8 mouse cellular contexts compared by ENCODE assay signal in genomic region chr4:149876761-149877160, GRCm38 (mm10).
DNase-seq lines count a peak whose midpoint lies in the region; ATAC-seq lines count a peak whose summit lies in the region.

No protein-coding gene starts in this region.

- no peaks in the 10 kb centered on the region for H3K9me3 ChIP-seq in forebrain, embryonic 15.5 days
- H3K9me3 ChIP-seq in forebrain, embryonic 11.5 days (ENCODE audit: control insufficient read depth, low read length): no peaks in the 10 kb centered on the region
- H3K9me3 ChIP-seq in embryonic facial prominence, embryonic 10.5 days: no peaks in the 10 kb centered on the region
- no peaks in the 10 kb centered on the region for H3K9me3 ChIP-seq in lung, embryonic 16.5 days (ENCODE audit: control insufficient read depth, low read length)

- DNase-seq in forebrain, embryonic 11.5 days (ENCODE audit: low spot score): no peak
- no peak for DNase-seq in embryonic facial prominence, embryonic 10.5 days (ENCODE audit: low spot score)
- peak; percentile 66 for DNase-seq in heart, postnatal 4 days
- no peak for DNase-seq in right cerebral cortex, postnatal 4 days
- DNase-seq in adrenal gland, adult 8-10 months: no peak
- no peak for DNase-seq in urinary bladder, adult 2 months (ENCODE audit: low spot score)

- no peaks in the 10 kb centered on the region for H3K27me3 ChIP-seq in forebrain, embryonic 15.5 days
- H3K27me3 ChIP-seq in forebrain, embryonic 11.5 days (ENCODE audit: control insufficient read depth, insufficient read depth, low read length): no peaks in the 10 kb centered on the region
- H3K27me3 ChIP-seq in embryonic facial prominence, embryonic 10.5 days (replicated peaks; ENCODE audit: low read depth, poor library complexity, severe bottlenecking): peaks cover 10% of the 10 kb centered on the region; the same call in 1 of the 2 replicates
- no peaks in the 10 kb centered on the region for H3K27me3 ChIP-seq in lung, embryonic 16.5 days (ENCODE audit: control insufficient read depth, insufficient read depth, low read depth, low read length)

- H3K4me2 ChIP-seq in forebrain, embryonic 15.5 days (replicated peaks): no peak overlapping the region
- no peak overlapping the region for H3K4me2 ChIP-seq in forebrain, embryonic 11.5 days (ENCODE audit: low read depth, low read length, severe bottlenecking)
- no peak overlapping the region for H3K4me2 ChIP-seq in lung, embryonic 16.5 days (ENCODE audit: low read depth, low read length)

- WGBS in forebrain, embryonic 15.5 days: 72% methylated on average over 6 of the region's 6 CpGs
- 79% methylated on average over 6 of the region's 6 CpGs for WGBS in forebrain, embryonic 11.5 days
- 74% methylated on average over 6 of the region's 6 CpGs for WGBS in embryonic facial prominence, embryonic 10.5 days
- 51% methylated on average over 6 of the region's 6 CpGs for WGBS in lung, embryonic 16.5 days

- ATAC-seq in forebrain, embryonic 15.5 days (replicated peaks): no peak
- no peak for ATAC-seq in forebrain, embryonic 11.5 days (replicated peaks; ENCODE audit: low FRiP score)
- peak; percentile 69 for ATAC-seq in lung, embryonic 16.5 days (ENCODE audit: low read depth)

- H3K9ac ChIP-seq in forebrain, embryonic 15.5 days (replicated peaks): no peak overlapping the region
- H3K9ac ChIP-seq in forebrain, embryonic 11.5 days (ENCODE audit: low read length): no peak overlapping the region
- H3K9ac ChIP-seq in lung, embryonic 16.5 days (ENCODE audit: low read length): no peak overlapping the region

- no peak overlapping the region for H3K4me3 ChIP-seq in forebrain, embryonic 15.5 days
- H3K4me3 ChIP-seq in forebrain, embryonic 11.5 days (ENCODE audit: low read depth, low read length): no peak overlapping the region
- H3K4me3 ChIP-seq in embryonic facial prominence, embryonic 10.5 days: no peak overlapping the region
- no peak overlapping the region for H3K4me3 ChIP-seq in lung, embryonic 16.5 days (ENCODE audit: low read length)

- no peaks in the 10 kb centered on the region for H3K36me3 ChIP-seq in forebrain, embryonic 15.5 days
- no peaks in the 10 kb centered on the region for H3K36me3 ChIP-seq in forebrain, embryonic 11.5 days (ENCODE audit: control insufficient read depth, insufficient read depth, low read length)
- no peaks in the 10 kb centered on the region for H3K36me3 ChIP-seq in embryonic facial prominence, embryonic 10.5 days (replicated peaks)
- no peaks in the 10 kb centered on the region for H3K36me3 ChIP-seq in lung, embryonic 16.5 days (ENCODE audit: control insufficient read depth, insufficient read depth, low read length)

- peaks cover 35% of the 10 kb centered on the region for H3K4me1 ChIP-seq in forebrain, embryonic 15.5 days
- no peaks in the 10 kb centered on the region; the same call in 1 of the 2 replicates for H3K4me1 ChIP-seq in forebrain, embryonic 11.5 days (replicated peaks; ENCODE audit: control insufficient read depth, insufficient read depth, low read length)
- peaks cover 77% of the 10 kb centered on the region for H3K4me1 ChIP-seq in embryonic facial prominence, embryonic 10.5 days
- peaks cover 19% of the 10 kb centered on the region for H3K4me1 ChIP-seq in lung, embryonic 16.5 days (replicated peaks; ENCODE audit: control insufficient read depth, insufficient read depth, low read length)

- H3K27ac ChIP-seq in forebrain, embryonic 15.5 days (replicated peaks): 0 out of 2 replicates have a peak overlapping the region, but pooled peaks have one; percentile 70
- H3K27ac ChIP-seq in forebrain, embryonic 11.5 days (ENCODE audit: low read depth, low read length): no peak overlapping the region
- H3K27ac ChIP-seq in embryonic facial prominence, embryonic 10.5 days (replicated peaks): peak overlapping the region; percentile 80
- peak overlapping the region; percentile 15; the same call in 1 of the 2 replicates for H3K27ac ChIP-seq in lung, embryonic 16.5 days (ENCODE audit: low read length)
